Mouse (Mus musculus): ENCODE data around the gene Nrsn2.

- TF ChIP-seq CTCF (IDR thresholded peaks at IDR 0.05), result no peak
- no peak for TF ChIP-seq EP300 (IDR thresholded peaks at IDR 0.05)
Measured at GRCm38 (mm10) chr2:152333345-152334006, 43.0 kb downstream of the Nrsn2 start.

Data from lung, postnatal 0 days (tissue).